Mouse (Mus musculus) midbrain, embryonic 12.5 days (tissue): ENCODE data around the gene Gsdma. TPM values are rescaled to one million over a fixed set of nuclear protein-coding genes. Genes with fewer than 3 reads are reported as not detected.

ENCODE experiments used
- ATAC-seq: fragments of 200-750 bp; cut with Nextera tagmentation; 2 replicates; pipeline ENCODE4 v1.8.0; 2017; ENCODE audit warnings: low read depth, moderate TSS enrichment, moderate library complexity; ENCODE audit not compliant: low FRiP score
- H3K27ac ChIP-seq: fragments of 300-500 bp; sonication (generic); replicated peaks from 2 replicates; pipeline ENCODE4 v1.5.1; 2016; ENCODE audit warnings: mild to moderate bottlenecking
- H3K27me3 ChIP-seq: fragments of 300-500 bp; sonication (generic); 2 replicates; pipeline ENCODE4 v1.6.1; 2016; ENCODE audit warnings: mild to moderate bottlenecking
- H3K36me3 ChIP-seq: fragments of 300-500 bp; sonication (generic); 2 replicates; pipeline ENCODE4 v1.6.1; 2016
- H3K4me1 ChIP-seq: fragments of 300-500 bp; sonication (generic); 2 replicates; pipeline ENCODE4 v1.6.1; 2016
- H3K4me2 ChIP-seq: fragments of 300-500 bp; sonication (generic); replicated peaks from 2 replicates; pipeline ENCODE4 v1.6.1; 2016; ENCODE audit warnings: mild to moderate bottlenecking, moderate library complexity
- H3K4me3 ChIP-seq: fragments of 300-500 bp; sonication (generic); 2 replicates; pipeline ENCODE4 v1.5.1; 2016; ENCODE audit warnings: mild to moderate bottlenecking
- H3K9ac ChIP-seq: fragments of 300-500 bp; sonication (generic); replicated peaks from 2 replicates; pipeline ENCODE4 v1.6.1; 2016; ENCODE audit warnings: mild to moderate bottlenecking, moderate library complexity
- H3K9me3 ChIP-seq: fragments of 300-500 bp; sonication (generic); 2 replicates; pipeline ENCODE4 v1.6.1; 2016; ENCODE audit warnings: mild to moderate bottlenecking
- WGBS: fragments of 180-500 bp; shearing (Covaris S2); methylation state at CpG from one replicate; pipeline ENCODE4 v1.1.7; 2016; 5-methylcytosine and 5-hydroxymethylcytosine counted together
- polyA plus RNA-seq: library from polyadenylated mRNA; unstranded; fragments of >200 nt; fragmentation: Nextera tagmentation; extraction: Ambion mirVana; gene quantifications from 2 replicates; pipeline ENCODE4 v1.2.1, GENCODE M21; 2016

Gene Gsdma
- polyA plus RNA-seq, 1 experiment from 2014 or later, result not detected

DNA sequence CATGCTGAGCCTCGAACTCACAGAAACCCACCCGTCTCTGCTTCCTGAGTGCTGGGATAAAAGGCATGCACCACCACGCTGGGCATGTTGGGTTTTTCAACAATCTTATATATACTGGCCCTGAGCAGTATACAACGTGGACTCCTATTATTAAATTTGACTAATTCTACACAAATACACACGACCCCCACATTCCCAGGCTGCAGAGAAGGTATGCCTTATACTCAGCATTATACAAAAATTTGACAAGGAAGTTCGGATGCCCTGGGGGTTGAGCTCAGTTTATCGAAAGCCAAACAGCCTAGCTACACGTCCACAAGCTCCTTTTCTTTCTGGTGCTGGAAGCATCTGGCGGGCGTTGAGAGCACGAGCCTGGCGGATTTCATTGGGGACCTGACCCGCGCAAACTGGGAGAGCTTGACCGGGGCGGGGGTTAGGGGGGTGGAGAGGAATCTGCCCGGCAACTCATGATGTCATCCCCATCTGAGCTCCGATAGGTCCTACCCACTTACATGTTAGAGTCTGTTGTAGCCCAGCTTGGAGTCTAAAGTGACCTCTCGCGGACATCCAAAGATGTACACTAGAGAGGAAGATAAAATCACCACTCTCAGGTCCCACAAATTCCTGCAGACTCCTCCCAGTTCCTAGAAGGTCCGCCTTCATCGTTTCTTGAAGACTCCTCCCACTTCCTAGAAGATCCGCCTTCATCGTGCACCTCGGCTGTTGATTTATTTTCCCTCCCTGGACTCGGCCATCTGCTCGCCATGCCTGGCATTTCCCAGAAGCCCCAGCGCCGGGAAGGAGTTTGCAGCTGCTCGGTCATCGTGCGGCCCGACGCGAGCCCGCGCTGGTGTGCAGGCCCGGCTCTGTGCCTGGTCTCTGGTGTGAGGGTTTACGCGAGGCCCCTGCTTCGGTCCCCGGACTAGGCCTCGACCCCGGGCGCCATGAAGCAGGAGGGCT lies 17.9 kb downstream of the Gsdma start, which contains the start of gene Psmd3:
TSS of gene Psmd3 (plus strand) at position 769 of the 960 bp plus-strand sequence.
- Histone ChIP-seq H3K4me2 (peak within 1 kb of the TSS; percentile 91), H3K9ac (peak within 1 kb of the TSS; percentile 100), H3K9me3 (no peaks in the 10 kb centered on the region), H3K4me3 (peak within 1 kb of the TSS; percentile 98), H3K36me3 (peaks cover 23% of the 10 kb centered on the region), H3K27me3 (no peaks in the 10 kb centered on the region), H3K4me1 (peaks cover 12% of the 10 kb centered on the region), H3K27ac (peak within 1 kb of the TSS; percentile 75)
- 5% methylated on average over 45 of the region's 45 CpGs for WGBS
- ATAC-seq, result peak; percentile 96

- Histone ChIP-seq H3K4me1 (peaks cover 12% of the 10 kb centered on the region), H3K27me3 (no peaks in the 10 kb centered on the region), H3K27ac (peak overlapping the region; percentile 75), H3K9ac (peak overlapping the region; percentile 100), H3K4me2 (peak overlapping the region; percentile 91), H3K36me3 (peaks cover 30% of the 10 kb centered on the region), H3K9me3 (no peaks in the 10 kb centered on the region), H3K4me3 (peak overlapping the region; percentile 98)
- WGBS, result under 1% methylated on average over 23 of the region's 23 CpGs
- ATAC-seq, result peak; percentile 55
Observed at GRCm38 (mm10) chr11:98682811-98683210, 18.7 kb downstream of the Gsdma start.

- ATAC-seq, result no peak
- no peak overlapping the region for H3K4me3 ChIP-seq
- no peak overlapping the region for H3K9ac ChIP-seq
- no peak overlapping the region for H3K4me2 ChIP-seq
- WGBS, result 94% methylated on average over 9 of the region's 9 CpGs
- H3K27me3 ChIP-seq, result no peaks in the 10 kb centered on the region
- H3K4me1 ChIP-seq, result peaks cover 12% of the 10 kb centered on the region
- peaks cover 53% of the 10 kb centered on the region for H3K36me3 ChIP-seq
- H3K9me3 ChIP-seq, result no peaks in the 10 kb centered on the region
- no peak overlapping the region for H3K27ac ChIP-seq
Observed at GRCm38 (mm10) chr11:98685642-98686041, 21.5 kb downstream of the Gsdma start.

DNA sequence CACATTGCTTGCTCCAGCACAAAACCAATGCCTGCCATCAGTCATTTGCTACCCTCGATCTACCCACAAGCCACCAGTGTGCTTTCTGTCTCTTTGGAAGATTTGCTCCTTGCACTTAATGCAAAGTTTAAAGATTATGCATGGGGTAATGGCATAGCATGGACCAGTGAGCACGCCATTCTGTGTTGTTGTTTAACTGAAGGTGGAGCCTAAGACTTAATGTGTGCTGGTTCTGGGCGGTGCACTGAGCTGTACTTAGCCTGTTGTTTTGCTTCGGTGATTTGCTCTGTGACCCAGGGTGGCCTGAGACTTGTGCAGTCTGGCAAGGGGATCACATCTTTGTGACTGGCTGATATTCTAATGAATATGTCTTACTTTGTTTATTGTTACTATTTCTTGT lies 22.8 kb downstream of the Gsdma start:
- no peak for ATAC-seq
- Histone ChIP-seq H3K4me1 (peaks cover 12% of the 10 kb centered on the region), H3K9me3 (no peaks in the 10 kb centered on the region), H3K4me2 (no peak overlapping the region), H3K4me3 (no peak overlapping the region), H3K27ac (no peak overlapping the region), H3K9ac (no peak overlapping the region), H3K36me3 (peaks cover 66% of the 10 kb centered on the region), H3K27me3 (no peaks in the 10 kb centered on the region)
- 86% methylated on average over 4 of the region's 4 CpGs for WGBS

GRCm38 (mm10) chr11:98688009-98688408 lies 23.9 kb downstream of the Gsdma start:
- Histone ChIP-seq H3K27ac (no peak overlapping the region), H3K9ac (no peak overlapping the region), H3K4me3 (no peak overlapping the region), H3K4me2 (no peak overlapping the region), H3K9me3 (no peaks in the 10 kb centered on the region), H3K27me3 (no peaks in the 10 kb centered on the region), H3K36me3 (peaks cover 77% of the 10 kb centered on the region), H3K4me1 (peaks cover 12% of the 10 kb centered on the region)
- no peak for ATAC-seq
- WGBS, result 91% methylated on average over 8 of the region's 8 CpGs

GRCm38 (mm10) chr11:98693201-98693600 lies 29.1 kb downstream of the Gsdma start:
- H3K4me3 ChIP-seq, result no peak overlapping the region
- H3K9ac ChIP-seq, result no peak overlapping the region
- ATAC-seq, result no peak
- H3K27ac ChIP-seq, result no peak overlapping the region
- no peaks in the 10 kb centered on the region for H3K27me3 ChIP-seq
- no peaks in the 10 kb centered on the region for H3K9me3 ChIP-seq
- H3K4me2 ChIP-seq, result no peak overlapping the region
- peaks cover 80% of the 10 kb centered on the region for H3K36me3 ChIP-seq
- WGBS, result 79% methylated on average over 13 of the region's 13 CpGs
- H3K4me1 ChIP-seq, result no peaks in the 10 kb centered on the region

GRCm38 (mm10) chr11:98693746-98694145 lies 29.6 kb downstream of the Gsdma start:
- ATAC-seq, result no peak
- H3K27ac ChIP-seq, result no peak overlapping the region

DNA sequence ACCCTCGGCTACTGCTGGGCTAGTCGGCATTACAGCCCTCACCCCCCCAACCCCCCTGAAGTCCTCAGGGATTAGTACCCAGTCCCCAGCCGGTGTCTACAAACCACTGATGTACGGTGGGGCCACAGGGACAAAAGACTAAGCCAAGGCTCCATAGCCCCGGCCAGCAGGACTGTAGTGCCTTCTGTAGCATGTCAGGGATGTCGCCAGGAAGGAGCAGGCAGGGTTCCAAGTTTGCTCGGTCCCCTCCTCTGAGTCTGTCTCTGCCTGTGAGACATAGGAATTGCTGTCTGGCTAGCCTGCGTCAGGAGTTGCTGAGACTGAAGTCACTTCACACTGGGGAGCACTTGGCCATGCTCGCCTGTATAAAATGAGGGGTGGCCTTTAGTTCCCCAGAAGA lies 30.1 kb downstream of the Gsdma start:
- Histone ChIP-seq H3K27me3 (no peaks in the 10 kb centered on the region), H3K9ac (no peak overlapping the region), H3K4me1 (no peaks in the 10 kb centered on the region), H3K4me3 (no peak overlapping the region), H3K9me3 (no peaks in the 10 kb centered on the region), H3K27ac (no peak overlapping the region), H3K4me2 (no peak overlapping the region), H3K36me3 (peaks cover 75% of the 10 kb centered on the region)
- 90% methylated on average over 9 of the region's 9 CpGs for WGBS
- no peak for ATAC-seq

More at GRCm38 (mm10) chr11:98693746-98694145, 29.6 kb downstream of the Gsdma start:
- Histone ChIP-seq H3K9me3 (no peaks in the 10 kb centered on the region), H3K27me3 (no peaks in the 10 kb centered on the region), H3K4me2 (no peak overlapping the region), H3K36me3 (peaks cover 78% of the 10 kb centered on the region), H3K4me3 (no peak overlapping the region), H3K9ac (no peak overlapping the region), H3K4me1 (no peaks in the 10 kb centered on the region)
- whole genome bisulfite sequencing, result 93% methylated on average over 9 of the region's 9 CpGs

- Histone ChIP-seq H3K36me3 (peaks cover 64% of the 10 kb centered on the region), H3K4me3 (no peak overlapping the region), H3K9me3 (no peaks in the 10 kb centered on the region), H3K4me1 (no peaks in the 10 kb centered on the region), H3K27ac (no peak overlapping the region), H3K27me3 (no peaks in the 10 kb centered on the region), H3K4me2 (no peak overlapping the region), H3K9ac (no peak overlapping the region)
- 75% methylated on average over 14 of the region's 14 CpGs for WGBS
- no peak for ATAC-seq
Observed at GRCm38 (mm10) chr11:98695408-98695807, 31.3 kb downstream of the Gsdma start.

DNA sequence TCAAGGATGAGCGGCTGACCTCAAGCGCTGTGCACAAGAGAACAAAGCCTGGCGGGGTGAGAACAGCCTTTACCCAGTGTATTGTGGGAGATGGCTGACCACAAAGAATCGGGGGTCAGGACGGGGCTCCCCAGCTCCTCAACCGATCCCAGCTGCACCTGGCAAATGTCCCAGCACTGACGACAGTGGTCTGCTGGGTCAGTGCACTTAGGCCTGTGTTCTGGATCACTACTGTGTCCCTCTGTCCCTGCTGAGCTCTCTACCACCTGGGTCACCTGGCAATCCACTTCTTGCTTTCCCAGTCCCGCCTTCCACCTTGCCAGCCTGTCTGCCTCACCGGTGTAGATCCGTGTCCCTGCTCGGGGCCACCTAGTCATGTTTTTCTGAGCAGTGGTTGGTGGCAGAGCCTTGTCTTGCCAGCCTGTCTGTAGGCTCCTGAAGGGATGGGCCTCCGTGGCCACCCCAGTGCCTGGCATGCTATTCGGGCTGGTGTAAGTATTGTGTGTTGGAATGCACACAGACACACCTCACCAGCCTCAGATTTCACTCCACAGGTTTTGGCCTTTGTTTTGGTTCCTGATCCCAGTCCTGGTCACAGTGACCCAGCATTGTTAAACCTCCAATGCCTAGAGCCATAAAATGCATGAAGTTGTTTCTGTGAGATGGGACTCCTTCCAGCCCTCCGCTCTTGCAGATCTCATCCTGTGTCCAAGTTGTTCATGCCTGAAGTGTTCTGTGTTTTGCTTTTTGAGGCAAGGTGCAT lies 32.5 kb downstream of the Gsdma start:
- Histone ChIP-seq H3K4me1 (no peaks in the 10 kb centered on the region), H3K4me3 (no peak overlapping the region), H3K9ac (no peak overlapping the region), H3K4me2 (no peak overlapping the region), H3K27me3 (no peaks in the 10 kb centered on the region; the same call in 1 of the 2 replicates), H3K9me3 (no peaks in the 10 kb centered on the region), H3K36me3 (peaks cover 52% of the 10 kb centered on the region), H3K27ac (no peak overlapping the region)
- ATAC-seq, result no peak
- 91% methylated on average over 14 of the region's 14 CpGs for WGBS

DNA sequence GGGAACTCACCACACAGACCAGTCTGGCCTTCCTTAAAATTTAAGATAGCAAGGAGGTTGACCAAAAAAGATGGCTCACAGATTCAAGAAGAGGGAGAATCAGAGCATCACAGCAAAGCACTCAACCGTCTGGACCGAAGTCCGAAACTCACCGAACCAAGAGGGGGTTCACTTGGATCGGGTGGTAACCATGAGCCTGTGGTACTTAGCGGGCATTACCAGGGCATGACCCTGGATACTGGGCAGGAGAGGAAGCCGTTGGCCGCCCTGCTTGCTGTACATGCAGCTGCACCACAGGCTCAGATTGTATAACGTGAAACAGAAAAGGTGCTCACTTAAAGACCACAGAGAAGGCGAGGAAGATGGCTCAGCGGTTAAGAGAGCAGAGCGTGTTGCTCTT lies 33.1 kb downstream of the Gsdma start:
- no peaks in the 10 kb centered on the region for H3K4me1 ChIP-seq
- no peak overlapping the region for H3K27ac ChIP-seq
- ATAC-seq, result no peak
- no peak overlapping the region for H3K9ac ChIP-seq
- WGBS, result 90% methylated on average over 12 of the region's 12 CpGs
- no peaks in the 10 kb centered on the region; the same call in 1 of the 2 replicates for H3K27me3 ChIP-seq
- no peak overlapping the region for H3K4me2 ChIP-seq
- no peaks in the 10 kb centered on the region for H3K9me3 ChIP-seq
- H3K36me3 ChIP-seq, result peaks cover 46% of the 10 kb centered on the region
- H3K4me3 ChIP-seq, result no peak overlapping the region
